Mouse (Mus musculus) lung, embryonic 16.5 days (tissue): ENCODE data around the gene Inpp1. TPM values are rescaled to one million over a fixed set of nuclear protein-coding genes. Genes with fewer than 3 reads are reported as not detected.
A peak's percentile ranks its signal among the peaks of the same experiment; 100 is the strongest.
"Not testable (repeated sequence)": the region's sequence is repeated elsewhere in the genome, so short reads cannot be mapped to it uniquely, and the experiment has no call there.

Experiments
- ATAC-seq: fragments of 200-750 bp; cut with Nextera tagmentation; 2 replicates; pipeline ENCODE4 v1.8.0; 2017; ENCODE audit warnings: low read depth, mild to moderate bottlenecking, moderate library complexity
- H3K27ac ChIP-seq: fragments of 300-500 bp; sonication (generic); 2 replicates; pipeline ENCODE4 v1.5.1; 2014; ENCODE audit warnings: mild to moderate bottlenecking, control low read depth, low read length
- H3K27me3 ChIP-seq: fragments of 300-500 bp; sonication (generic); 2 replicates; pipeline ENCODE4 v1.6.1; 2014; ENCODE audit warnings: low read depth, low read length, mixed read lengths; ENCODE audit not compliant: control insufficient read depth, insufficient read depth
- H3K36me3 ChIP-seq: fragments of 300-500 bp; sonication (generic); 2 replicates; pipeline ENCODE4 v1.6.1; 2014; ENCODE audit warnings: low read length; ENCODE audit not compliant: control insufficient read depth, insufficient read depth
- H3K4me1 ChIP-seq: fragments of 300-500 bp; sonication (generic); replicated peaks from 2 replicates; pipeline ENCODE4 v1.6.1; 2014; ENCODE audit warnings: low read length, mixed read lengths; ENCODE audit not compliant: control insufficient read depth, insufficient read depth
- H3K4me2 ChIP-seq: fragments of 300-500 bp; sonication (generic); 2 replicates; pipeline ENCODE4 v1.6.1; 2014; ENCODE audit warnings: low read depth, low read length, control low read depth
- H3K4me3 ChIP-seq: fragments of 300-500 bp; sonication (generic); 2 replicates; pipeline ENCODE4 v1.5.1; 2014; ENCODE audit warnings: mild to moderate bottlenecking, low read length, control low read depth
- H3K9ac ChIP-seq: fragments of 300-500 bp; sonication (generic); 2 replicates; pipeline ENCODE4 v1.6.1; 2014; ENCODE audit warnings: low read length, control low read depth
- H3K9me3 ChIP-seq: fragments of 300-500 bp; sonication (generic); 2 replicates; pipeline ENCODE4 v1.6.1; 2016; ENCODE audit warnings: low read length; ENCODE audit not compliant: control insufficient read depth
- WGBS: fragments of 180-500 bp; shearing (Covaris S2); extraction: QIAGEN DNeasy Blood & Tissue Kit; methylation state at CpG from one replicate; pipeline ENCODE4 v1.1.7; 2014; 5-methylcytosine and 5-hydroxymethylcytosine counted together
- polyA plus RNA-seq: library from polyadenylated mRNA; unstranded; fragments of >200 nt; fragmentation: Nextera tagmentation; extraction: Ambion mirVana; gene quantifications from 2 replicates; pipeline ENCODE4 v1.2.1, GENCODE M21; 2015

Gene Inpp1
- polyA plus RNA-seq: 12.8 and 14.8 TPM in 2 replicates

- Histone ChIP-seq H3K9ac (peak within 1 kb of the TSS; percentile 81), H3K27ac (peak within 1 kb of the TSS; percentile 69), H3K4me1 (peaks cover 12% of the 10 kb centered on the region), H3K9me3 (no peaks in the 10 kb centered on the region), H3K27me3 (no peaks in the 10 kb centered on the region), H3K36me3 (no peaks in the 10 kb centered on the region), H3K4me3 (peak within 1 kb of the TSS; percentile 68), H3K4me2 (peak within 1 kb of the TSS; percentile 79)
- ATAC-seq: peak; percentile 93
- WGBS: under 1% methylated on average over 55 of the region's 59 CpGs
Measured at GRCm38 (mm10) chr1:52816910-52817812, at the start of gene Inpp1. Inpp1 (minus strand) TSS chr1:52817688.

- H3K9ac ChIP-seq: no peak overlapping the region
- WGBS: 91% methylated on average over 3 of the region's 3 CpGs
- H3K27me3 ChIP-seq: no peaks in the 10 kb centered on the region
- H3K4me2 ChIP-seq: no peak overlapping the region
- H3K27ac ChIP-seq: no peak overlapping the region
- H3K9me3 ChIP-seq: no peaks in the 10 kb centered on the region
- no peak overlapping the region for H3K4me3 ChIP-seq
- peaks cover 1% of the 10 kb centered on the region; the same call in 1 of the 2 replicates for H3K36me3 ChIP-seq
- H3K4me1 ChIP-seq: no peaks in the 10 kb centered on the region
- no peak for ATAC-seq
Measured at GRCm38 (mm10) chr1:52866007-52866406, 48.5 kb upstream of the Inpp1 start.

- no peaks in the 10 kb centered on the region for H3K9me3 ChIP-seq
- no peak for ATAC-seq
- WGBS: 97% methylated on average over 1 of the region's 1 CpGs
- no peaks in the 10 kb centered on the region for H3K27me3 ChIP-seq
- H3K4me2 ChIP-seq: no peak overlapping the region
- H3K36me3 ChIP-seq: peaks cover 2% of the 10 kb centered on the region; the same call in 1 of the 2 replicates
- H3K4me1 ChIP-seq: no peaks in the 10 kb centered on the region
- no peak overlapping the region for H3K9ac ChIP-seq
- no peak overlapping the region for H3K4me3 ChIP-seq
- H3K27ac ChIP-seq: no peak overlapping the region
Measured at GRCm38 (mm10) chr1:52864220-52864619, 46.7 kb upstream of the Inpp1 start.

GRCm38 (mm10) chr1:52855904-52856601, 38.6 kb upstream of the Inpp1 start:
- H3K27ac ChIP-seq: no peak overlapping the region
- no peak for ATAC-seq
- 77% methylated on average over 7 of the region's 7 CpGs for WGBS
- no peak overlapping the region for H3K4me2 ChIP-seq
- no peaks in the 10 kb centered on the region for H3K4me1 ChIP-seq
- H3K9ac ChIP-seq: no peak overlapping the region
- H3K9me3 ChIP-seq: no peaks in the 10 kb centered on the region
- no peaks in the 10 kb centered on the region for H3K27me3 ChIP-seq
- no peak overlapping the region for H3K4me3 ChIP-seq
- peaks cover 1% of the 10 kb centered on the region; the same call in 1 of the 2 replicates for H3K36me3 ChIP-seq

GRCm38 (mm10) chr1:52854029-52854428, 36.5 kb upstream of the Inpp1 start:
- H3K4me2 ChIP-seq, H3K9me3 ChIP-seq, ATAC-seq, H3K9ac ChIP-seq, H3K27me3 ChIP-seq, H3K27ac ChIP-seq, H3K4me3 ChIP-seq, H3K4me1 ChIP-seq, H3K36me3 ChIP-seq: not testable (repeated sequence)
- WGBS: no CpG with 5 or more reads among the region's 1 CpGs

GRCm38 (mm10) chr1:52849422-52849821, 31.9 kb upstream of the Inpp1 start:
- no peak for ATAC-seq
- 69% methylated on average over 4 of the region's 4 CpGs for WGBS

GRCm38 (mm10) chr1:52846556-52846955, 29.1 kb upstream of the Inpp1 start:
- Histone ChIP-seq H3K9ac (no peak overlapping the region), H3K9me3 (no peaks in the 10 kb centered on the region), H3K4me1 (no peaks in the 10 kb centered on the region), H3K4me3 (no peak overlapping the region), H3K36me3 (no peaks in the 10 kb centered on the region), H3K4me2 (no peak overlapping the region), H3K27me3 (no peaks in the 10 kb centered on the region), H3K27ac (no peak overlapping the region)
- ATAC-seq: no peak
- WGBS: 89% methylated on average over 4 of the region's 4 CpGs

More at GRCm38 (mm10) chr1:52849422-52849821, 31.9 kb upstream of the Inpp1 start:
- H3K27me3 ChIP-seq: no peaks in the 10 kb centered on the region
- H3K4me1 ChIP-seq: no peaks in the 10 kb centered on the region
- no peak overlapping the region for H3K4me3 ChIP-seq
- H3K36me3 ChIP-seq: no peaks in the 10 kb centered on the region
- no peaks in the 10 kb centered on the region for H3K9me3 ChIP-seq
- H3K27ac ChIP-seq: no peak overlapping the region
- no peak overlapping the region for H3K4me2 ChIP-seq
- no peak overlapping the region for H3K9ac ChIP-seq

GRCm38 (mm10) chr1:52844782-52845665, 27.5 kb upstream of the Inpp1 start, which contains the start of gene Hibch:
Hibch (plus strand) TSS chr1:52844929.
- H3K27me3 ChIP-seq: no peaks in the 10 kb centered on the region
- H3K4me1 ChIP-seq: no peaks in the 10 kb centered on the region
- WGBS: under 1% methylated on average over 45 of the region's 45 CpGs
- peak; percentile 100 for ATAC-seq
- H3K4me2 ChIP-seq: peak within 1 kb of the TSS; percentile 83
- H3K4me3 ChIP-seq: peak within 1 kb of the TSS; percentile 77
- peak within 1 kb of the TSS; percentile 65 for H3K27ac ChIP-seq
- H3K9ac ChIP-seq: peak within 1 kb of the TSS; percentile 80
- no peaks in the 10 kb centered on the region for H3K9me3 ChIP-seq
- H3K36me3 ChIP-seq: no peaks in the 10 kb centered on the region
